Mouse (Mus musculus) liver, embryonic 14.5 days (tissue): ENCODE results near the gene Serf2.

Experiments
- CTCF ChIP-seq: IDR thresholded peaks from 2 replicates; pipeline ENCODE4 v1.5.1; 2016; ENCODE audit warnings: antibody characterized with exemption, low read depth, control low read depth
- EP300 ChIP-seq: IDR thresholded peaks from 2 replicates; pipeline ENCODE4 v1.6.1; 2016; ENCODE audit warnings: antibody characterized with exemption, low read depth

DNA sequence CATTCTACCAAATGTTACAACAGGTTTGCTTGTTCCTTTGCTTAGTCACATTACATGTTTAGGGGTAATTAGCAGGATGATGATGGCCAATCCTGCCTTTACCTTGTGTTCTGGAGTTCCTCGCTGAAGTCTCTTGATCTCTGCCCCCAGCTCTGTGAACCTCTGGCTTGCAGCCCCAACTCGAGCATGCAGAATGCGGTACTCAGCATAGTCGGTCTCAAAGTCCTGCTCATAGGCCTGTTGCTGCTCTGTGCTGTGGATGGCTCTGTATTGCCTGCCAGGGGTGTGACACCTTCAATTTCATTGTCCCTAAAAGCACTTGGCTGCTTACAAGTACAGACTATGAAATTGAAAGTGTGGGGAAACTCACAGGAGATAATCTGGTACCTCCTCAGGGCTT is 9.2 kb upstream of the Serf2 start:
- TF ChIP-seq EP300 (no peak), CTCF (no peak)
